Mouse (Mus musculus): ENCODE measurements at regions not wholly inside any gene's neighbourhood (a gene's known extent, or its start where the extent isn't known, plus 50 kb on each side); places are given as distances from the start of the nearest gene placed in this dataset.

GRCm38 (mm10) chr1:164713798-164714551 is 82.5 kb upstream of the Dpt start:
- H3K27ac ChIP-seq (ENCODE audit: insufficient read depth, low read length) = no peak overlapping the region
- H3K4me1 ChIP-seq (ENCODE audit: control insufficient read depth, insufficient read depth, insufficient read length) = no peaks in the 10 kb centered on the region
- H3K27me3 ChIP-seq (ENCODE audit: control insufficient read depth, insufficient read depth, low read length) = no peaks in the 10 kb centered on the region
- no peaks in the 10 kb centered on the region for H3K36me3 ChIP-seq (ENCODE audit: control insufficient read depth, insufficient read depth, low read length)
- TF ChIP-seq CTCF (IDR thresholded peaks at IDR 0.05; ENCODE audit: extremely low read depth, insufficient read depth, insufficient read length, insufficient replicate concordance) = no peak
- WGBS = 67% methylated on average over 4 of the region's 4 CpGs
- no peak overlapping the region for H3K4me3 ChIP-seq (ENCODE audit: extremely low read depth, insufficient read depth, insufficient read length)
- no peak for DNase-seq (ENCODE audit: low read depth in 1 of 2, low spot score in 2 of 2)

GRCm38 (mm10) chr1:164712514-164712913 is 83.9 kb upstream of the Dpt start:
- Histone ChIP-seq H3K27me3 (ENCODE audit: control insufficient read depth, insufficient read depth, low read length) (no peaks in the 10 kb centered on the region), H3K4me1 (ENCODE audit: control insufficient read depth, insufficient read depth, insufficient read length) (no peaks in the 10 kb centered on the region), H3K4me3 (ENCODE audit: extremely low read depth, insufficient read depth, insufficient read length) (no peak overlapping the region), H3K36me3 (ENCODE audit: control insufficient read depth, insufficient read depth, low read length) (no peaks in the 10 kb centered on the region), H3K27ac (ENCODE audit: insufficient read depth, low read length) (no peak overlapping the region)
- 99% methylated on average over 3 of the region's 3 CpGs for WGBS
- TF ChIP-seq POLR2A (IDR thresholded peaks at IDR 0.05; ENCODE audit: low read depth, low read length) (no peak), CTCF (IDR thresholded peaks at IDR 0.05; ENCODE audit: extremely low read depth, insufficient read depth, insufficient read length, insufficient replicate concordance) (no peak)
- DNase-seq (ENCODE audit: low read depth in 1 of 2, low spot score in 2 of 2) = no peak

- H3K36me3 ChIP-seq (ENCODE audit: control insufficient read depth, insufficient read depth, low read length) = no peaks in the 10 kb centered on the region
- no peak overlapping the region for H3K4me3 ChIP-seq (ENCODE audit: extremely low read depth, insufficient read depth, insufficient read length)
- no peaks in the 10 kb centered on the region for H3K27me3 ChIP-seq (ENCODE audit: control insufficient read depth, insufficient read depth, low read length)
- 75% methylated on average over 11 of the region's 11 CpGs for WGBS
- H3K4me1 ChIP-seq (ENCODE audit: control insufficient read depth, insufficient read depth, insufficient read length) = no peaks in the 10 kb centered on the region
- H3K27ac ChIP-seq (ENCODE audit: insufficient read depth, low read length) = no peak overlapping the region
- no peak for TF ChIP-seq CTCF (IDR thresholded peaks at IDR 0.05; ENCODE audit: extremely low read depth, insufficient read depth, insufficient read length, insufficient replicate concordance)
- DNase-seq (ENCODE audit: low read depth in 1 of 2, low spot score in 2 of 2) = no peak
Measured at GRCm38 (mm10) chr1:164704397-164705091, 91.9 kb upstream of the Dpt start.

GRCm38 (mm10) chr1:164703560-164704131 is 92.8 kb upstream of the Dpt start:
- no peak for TF ChIP-seq CTCF (IDR thresholded peaks at IDR 0.05; ENCODE audit: extremely low read depth, insufficient read depth, insufficient read length, insufficient replicate concordance)
- no peak for TF ChIP-seq POLR2A (IDR thresholded peaks at IDR 0.05; ENCODE audit: low read depth, low read length)
- no peak overlapping the region for H3K4me3 ChIP-seq (ENCODE audit: extremely low read depth, insufficient read depth, insufficient read length)
- no peaks in the 10 kb centered on the region for H3K36me3 ChIP-seq (ENCODE audit: control insufficient read depth, insufficient read depth, low read length)
- H3K27me3 ChIP-seq (ENCODE audit: control insufficient read depth, insufficient read depth, low read length) = no peaks in the 10 kb centered on the region
- H3K4me1 ChIP-seq (ENCODE audit: control insufficient read depth, insufficient read depth, insufficient read length) = no peaks in the 10 kb centered on the region
- no peak overlapping the region for H3K27ac ChIP-seq (ENCODE audit: insufficient read depth, low read length)
- WGBS = 82% methylated on average over 4 of the region's 4 CpGs
- DNase-seq (ENCODE audit: low read depth in 1 of 2, low spot score in 2 of 2) = no peak

- H3K36me3 ChIP-seq (ENCODE audit: control insufficient read depth, insufficient read depth, low read length) = no peaks in the 10 kb centered on the region
- 96% methylated on average over 1 of the region's 1 CpGs for WGBS
- no peaks in the 10 kb centered on the region for H3K4me1 ChIP-seq (ENCODE audit: control insufficient read depth, insufficient read depth, insufficient read length)
- no peaks in the 10 kb centered on the region for H3K27me3 ChIP-seq (ENCODE audit: control insufficient read depth, insufficient read depth, low read length)
- TF ChIP-seq CTCF (IDR thresholded peaks at IDR 0.05; ENCODE audit: extremely low read depth, insufficient read depth, insufficient read length, insufficient replicate concordance) (no peak), POLR2A (IDR thresholded peaks at IDR 0.05; ENCODE audit: low read depth, low read length) (no peak)
- no peak for DNase-seq (ENCODE audit: low read depth in 1 of 2, low spot score in 2 of 2)
- no peak overlapping the region for H3K27ac ChIP-seq (ENCODE audit: insufficient read depth, low read length)
- H3K4me3 ChIP-seq (ENCODE audit: extremely low read depth, insufficient read depth, insufficient read length) = no peak overlapping the region
Measured at GRCm38 (mm10) chr1:164690055-164690454, 106.4 kb upstream of the Dpt start.

GRCm38 (mm10) chr1:164689311-164689710 is 107.1 kb upstream of the Dpt start:
- Histone ChIP-seq H3K27ac (ENCODE audit: insufficient read depth, low read length) (no peak overlapping the region), H3K4me3 (ENCODE audit: extremely low read depth, insufficient read depth, insufficient read length) (no peak overlapping the region), H3K36me3 (ENCODE audit: control insufficient read depth, insufficient read depth, low read length) (no peaks in the 10 kb centered on the region), H3K27me3 (ENCODE audit: control insufficient read depth, insufficient read depth, low read length) (no peaks in the 10 kb centered on the region), H3K4me1 (ENCODE audit: control insufficient read depth, insufficient read depth, insufficient read length) (no peaks in the 10 kb centered on the region)
- no peak for DNase-seq (ENCODE audit: low read depth in 1 of 2, low spot score in 2 of 2)
- TF ChIP-seq POLR2A (IDR thresholded peaks at IDR 0.05; ENCODE audit: low read depth, low read length) = no peak
- TF ChIP-seq CTCF (IDR thresholded peaks at IDR 0.05; ENCODE audit: extremely low read depth, insufficient read depth, insufficient read length, insufficient replicate concordance) = no peak
- 88% methylated on average over 4 of the region's 4 CpGs for WGBS

GRCm38 (mm10) chr1:164684437-164684836 is 112.0 kb upstream of the Dpt start:
- Histone ChIP-seq H3K4me3 (ENCODE audit: extremely low read depth, insufficient read depth, insufficient read length) (no peak overlapping the region), H3K27ac (ENCODE audit: insufficient read depth, low read length) (no peak overlapping the region), H3K27me3 (ENCODE audit: control insufficient read depth, insufficient read depth, low read length) (no peaks in the 10 kb centered on the region), H3K4me1 (ENCODE audit: control insufficient read depth, insufficient read depth, insufficient read length) (no peaks in the 10 kb centered on the region), H3K36me3 (ENCODE audit: control insufficient read depth, insufficient read depth, low read length) (no peaks in the 10 kb centered on the region)
- 77% methylated on average over 2 of the region's 2 CpGs for WGBS
- DNase-seq (ENCODE audit: low read depth in 1 of 2, low spot score in 2 of 2) = no peak
- TF ChIP-seq CTCF (IDR thresholded peaks at IDR 0.05; ENCODE audit: extremely low read depth, insufficient read depth, insufficient read length, insufficient replicate concordance) = no peak
- TF ChIP-seq POLR2A (IDR thresholded peaks at IDR 0.05; ENCODE audit: low read depth, low read length) = no peak
